Mouse (Mus musculus) hindbrain, embryonic 11.5 days (tissue): ENCODE data around the gene Slc25a13. TPM values are rescaled to one million over a fixed set of nuclear protein-coding genes. Genes with fewer than 3 reads are reported as not detected.

Source experiments
- ATAC-seq: fragments of 200-750 bp; cut with Nextera tagmentation; 2 replicates; pipeline ENCODE4 v1.8.0; 2017; ENCODE audit warnings: mild to moderate bottlenecking, moderate TSS enrichment, moderate library complexity; ENCODE audit not compliant: low FRiP score
- DNase-seq: peaks from one replicate; pipeline ENCODE4 v3.0.0-alpha.2; 2015; ENCODE audit warnings: low spot score
- H3K27ac ChIP-seq: fragments of 300-500 bp; sonication (generic); 2 replicates; pipeline ENCODE4 v1.5.1; 2014; ENCODE audit warnings: mild to moderate bottlenecking, low read depth, low read length
- H3K27me3 ChIP-seq: fragments of 300-500 bp; sonication (generic); 2 replicates; pipeline ENCODE4 v1.6.1; 2014; ENCODE audit warnings: mild to moderate bottlenecking, low read length, moderate library complexity, mixed read lengths; ENCODE audit not compliant: control insufficient read depth, insufficient read depth
- H3K36me3 ChIP-seq: fragments of 300-500 bp; sonication (generic); 2 replicates; pipeline ENCODE4 v1.6.1; 2014; ENCODE audit warnings: mild to moderate bottlenecking, low read length, moderate library complexity, mixed read lengths; ENCODE audit not compliant: control insufficient read depth, insufficient read depth
- H3K4me1 ChIP-seq: fragments of 300-500 bp; sonication (generic); replicated peaks from 2 replicates; pipeline ENCODE4 v1.6.1; 2014; ENCODE audit warnings: low read length, mixed read lengths; ENCODE audit not compliant: control insufficient read depth, insufficient read depth
- H3K4me2 ChIP-seq: fragments of 300-500 bp; sonication (generic); replicated peaks from 2 replicates; pipeline ENCODE4 v1.6.1; 2014; ENCODE audit warnings: mild to moderate bottlenecking, low read depth, low read length
- H3K4me3 ChIP-seq: fragments of 300-500 bp; sonication (generic); 2 replicates; pipeline ENCODE4 v1.5.1; 2014; ENCODE audit warnings: low read depth, low read length
- H3K9ac ChIP-seq: fragments of 300-500 bp; sonication (generic); 2 replicates; pipeline ENCODE4 v1.6.1; 2014; ENCODE audit warnings: low read depth, low read length
- H3K9me3 ChIP-seq: fragments of 300-500 bp; sonication (generic); 2 replicates; pipeline ENCODE4 v1.6.1; 2016; ENCODE audit warnings: low read length; ENCODE audit not compliant: control insufficient read depth
- WGBS: fragments of 180-500 bp; shearing (Covaris S2); extraction: QIAGEN DNeasy Blood & Tissue Kit; methylation state at CpG from one replicate; pipeline ENCODE4 v1.1.7; 2014; 5-methylcytosine and 5-hydroxymethylcytosine counted together
- polyA plus RNA-seq: library from polyadenylated mRNA; unstranded; fragments of >200 nt; fragmentation: Nextera tagmentation; extraction: Ambion mirVana; gene quantifications from 2 replicates; pipeline ENCODE4 v1.2.1, GENCODE M21; 2014

Slc25a13 gene
- polyA plus RNA-seq, 1 experiment from 2014 or later, result 31.0 TPM

GRCm38 (mm10) chr6:6075940-6076447 lies 141.0 kb downstream of the Slc25a13 start:
- DNase-seq (no peak), ATAC-seq (no peak)
- Histone ChIP-seq H3K4me3 (no peak overlapping the region), H3K27ac (no peak overlapping the region), H3K36me3 (no peaks in the 10 kb centered on the region), H3K4me2 (no peak overlapping the region), H3K9me3 (no peaks in the 10 kb centered on the region), H3K4me1 (no peaks in the 10 kb centered on the region), H3K27me3 (no peaks in the 10 kb centered on the region), H3K9ac (no peak overlapping the region)
- 79% methylated on average over 7 of the region's 7 CpGs for WGBS

- WGBS, result 80% methylated on average over 7 of the region's 7 CpGs
- no peaks in the 10 kb centered on the region for H3K36me3 ChIP-seq
- no peak for DNase-seq
Observed at GRCm38 (mm10) chr6:6071038-6071437, 145.9 kb downstream of the Slc25a13 start.

GRCm38 (mm10) chr6:6070015-6070414 lies 147.0 kb downstream of the Slc25a13 start:
- Histone ChIP-seq H3K4me2 (no peak overlapping the region), H3K4me3 (no peak overlapping the region), H3K27me3 (no peaks in the 10 kb centered on the region), H3K9ac (no peak overlapping the region), H3K4me1 (0 out of 2 replicates have a peak, but pooled peaks cover 3% of the 10 kb centered on the region), H3K36me3 (no peaks in the 10 kb centered on the region), H3K9me3 (no peaks in the 10 kb centered on the region), H3K27ac (no peak overlapping the region)
- WGBS, result 7% methylated on average over 3 of the region's 3 CpGs
- ATAC-seq (no peak), DNase-seq (no peak)

More at GRCm38 (mm10) chr6:6071038-6071437, 145.9 kb downstream of the Slc25a13 start:
- no peak overlapping the region for H3K27ac ChIP-seq
- no peak overlapping the region for H3K9ac ChIP-seq
- no peak overlapping the region for H3K4me3 ChIP-seq
- 0 out of 2 replicates have a peak, but pooled peaks cover 3% of the 10 kb centered on the region for H3K4me1 ChIP-seq
- H3K9me3 ChIP-seq, result no peaks in the 10 kb centered on the region
- no peak for ATAC-seq
- no peaks in the 10 kb centered on the region for H3K27me3 ChIP-seq
- H3K4me2 ChIP-seq, result no peak overlapping the region

- whole genome bisulfite sequencing, result 87% methylated on average over 6 of the region's 6 CpGs
- H3K4me3 ChIP-seq, result no peak overlapping the region
- 0 out of 2 replicates have a peak, but pooled peaks cover 3% of the 10 kb centered on the region for H3K4me1 ChIP-seq
- no peak overlapping the region for H3K4me2 ChIP-seq
- no peaks in the 10 kb centered on the region for H3K9me3 ChIP-seq
- no peaks in the 10 kb centered on the region for H3K27me3 ChIP-seq
- no peak for ATAC-seq
- no peak overlapping the region for H3K9ac ChIP-seq
- no peaks in the 10 kb centered on the region for H3K36me3 ChIP-seq
- no peak for DNase-seq
- no peak overlapping the region for H3K27ac ChIP-seq
Observed at GRCm38 (mm10) chr6:6067201-6067600, 149.8 kb downstream of the Slc25a13 start.

- Histone ChIP-seq H3K27ac (no peak overlapping the region), H3K4me1 (no peaks in the 10 kb centered on the region), H3K9ac (no peak overlapping the region), H3K4me2 (no peak overlapping the region), H3K27me3 (no peaks in the 10 kb centered on the region), H3K36me3 (no peaks in the 10 kb centered on the region), H3K9me3 (no peaks in the 10 kb centered on the region), H3K4me3 (no peak overlapping the region)
- ATAC-seq (no peak), DNase-seq (no peak)
- 45% methylated on average over 3 of the region's 3 CpGs for WGBS
Observed at GRCm38 (mm10) chr6:6058548-6058947, 158.4 kb downstream of the Slc25a13 start.

- no peaks in the 10 kb centered on the region for H3K4me1 ChIP-seq
- H3K27me3 ChIP-seq, result no peaks in the 10 kb centered on the region
- no peak overlapping the region for H3K9ac ChIP-seq
- H3K9me3 ChIP-seq, result no peaks in the 10 kb centered on the region
- H3K4me2 ChIP-seq, result no peak overlapping the region
- 87% methylated on average over 3 of the region's 3 CpGs for WGBS
- H3K27ac ChIP-seq, result no peak overlapping the region
- H3K36me3 ChIP-seq, result no peaks in the 10 kb centered on the region
- DNase-seq (no peak), ATAC-seq (no peak)
- no peak overlapping the region for H3K4me3 ChIP-seq
Observed at GRCm38 (mm10) chr6:6053946-6054345, 163.0 kb downstream of the Slc25a13 start.

GRCm38 (mm10) chr6:6052696-6053095 lies 164.3 kb downstream of the Slc25a13 start:
- Histone ChIP-seq H3K4me1 (no peaks in the 10 kb centered on the region), H3K4me2 (no peak overlapping the region), H3K4me3 (no peak overlapping the region), H3K36me3 (no peaks in the 10 kb centered on the region), H3K9me3 (no peaks in the 10 kb centered on the region), H3K9ac (no peak overlapping the region), H3K27ac (no peak overlapping the region), H3K27me3 (no peaks in the 10 kb centered on the region)
- WGBS, result 64% methylated on average over 11 of the region's 11 CpGs
- DNase-seq, result no peak
- ATAC-seq, result no peak

- Histone ChIP-seq H3K27me3 (no peaks in the 10 kb centered on the region), H3K9ac (no peak overlapping the region), H3K27ac (no peak overlapping the region), H3K36me3 (no peaks in the 10 kb centered on the region), H3K4me2 (no peak overlapping the region), H3K4me3 (no peak overlapping the region), H3K4me1 (no peaks in the 10 kb centered on the region), H3K9me3 (no peaks in the 10 kb centered on the region)
- DNase-seq, result no peak
- ATAC-seq, result no peak
- 85% methylated on average over 12 of the region's 12 CpGs for WGBS
Observed at GRCm38 (mm10) chr6:6046729-6047424, 170.1 kb downstream of the Slc25a13 start.
